Mouse (Mus musculus) Muller cell, postnatal 12 days (primary cell): ENCODE measurements at regions not wholly inside any gene's neighbourhood (a gene's known extent, or its start where the extent isn't known, plus 50 kb on each side); places are given as distances from the start of the nearest gene placed in this dataset.

ENCODE experiments used
- DNase-seq: peaks from one replicate; pipeline ENCODE4 v3.0.0-alpha.2; 2015; ENCODE audit errors: inconsistent ontology term

GRCm38 (mm10) chr1:18389591-18389990, 124.7 kb upstream of the Defb41 start:
- DNase-seq: no peak

GRCm38 (mm10) chr1:18384079-18384478, 119.1 kb upstream of the Defb41 start:
- no peak for DNase-seq

- peak; percentile 39 for DNase-seq
Observed at GRCm38 (mm10) chr1:18359951-18360731, 95.2 kb upstream of the Defb41 start.

GRCm38 (mm10) chr1:18338871-18339270, 73.9 kb upstream of the Defb41 start:
- no peak for DNase-seq
